ENCODE assay signal across 9 mouse cellular contexts in genomic region chr4:151718866-151719475, GRCm38 (mm10).
DNase-seq lines count a peak whose midpoint lies in the region; ATAC-seq and TF ChIP-seq lines count a peak whose summit lies in the region.
"Had no signal": no experiment of that assay in that cellular context is flagged by ENCODE, and none has a peak within 500 bp of the region (broad histone marks: within the 10 kb centered on the region; RNA-seq: fewer than 3 reads in every experiment).

No protein-coding gene starts in this region.

- peak overlapping the region; percentile 71 for H3K9ac ChIP-seq in liver, embryonic 13.5 days
- H3K9ac ChIP-seq: limb, embryonic 15.5 days had no signal

- 0 out of 2 replicates have a peak, but pooled peaks cover 3% of the 10 kb centered on the region for H3K9me3 ChIP-seq in liver, embryonic 13.5 days (replicated peaks)
- H3K9me3 ChIP-seq: limb, embryonic 15.5 days had no signal

- peak overlapping the region; percentile 63 for H3K4me2 ChIP-seq in liver, embryonic 13.5 days
- H3K4me2 ChIP-seq: limb, embryonic 15.5 days had no signal

- no peaks in the 10 kb centered on the region for H3K4me1 ChIP-seq in kidney, adult 2 months (ENCODE audit: control insufficient read depth, insufficient read depth, low read length)
- H3K4me1 ChIP-seq in liver, embryonic 13.5 days (replicated peaks) = peaks cover 57% of the 10 kb centered on the region

- H3K36me3 ChIP-seq in kidney, adult 2 months (ENCODE audit: control insufficient read depth, insufficient read depth, low read length) = no peaks in the 10 kb centered on the region
- no peaks in the 10 kb centered on the region for H3K36me3 ChIP-seq in liver, embryonic 13.5 days
- H3K36me3 ChIP-seq: limb, embryonic 15.5 days had no signal

- DNase-seq in kidney, adult 2 months = peak; percentile 30
- no peak for DNase-seq in kidney, postnatal 25 days
- peak; percentile 15 for DNase-seq in NIH3T3 (ENCODE audit: low read depth)
- peak; percentile 66 for DNase-seq in c-Kit-positive CD71-positive TER-119-positive erythroid progenitor cells, embryonic 14.5 days (ENCODE audit: low spot score)
- DNase-seq in liver, embryonic 13.5 days = no peak
- DNase-seq in urinary bladder, postnatal 25 days (ENCODE audit: low spot score) = no peak
- DNase-seq in left cerebral cortex, postnatal 25 days (ENCODE audit: low spot score in 2 of 2) = no peak
- DNase-seq: cerebellum, adult 18-20 months had no signal

- intact Hi-C loops in left cerebral cortex, postnatal 25 days (cut with DNase I) = no loop called here

- no peak overlapping the region for H3K27ac ChIP-seq in kidney, adult 2 months (ENCODE audit: insufficient read depth, low read depth, low read length)
- peak overlapping the region; percentile 95 for H3K27ac ChIP-seq in liver, embryonic 13.5 days
- H3K27ac ChIP-seq: limb, embryonic 15.5 days had no signal

- no peak for TF ChIP-seq CTCF in kidney, adult 2 months (conservative IDR thresholded peaks at IDR 0.05; ENCODE audit: insufficient read depth, insufficient read length, low read depth, low read length)

- TF ChIP-seq POLR2A in kidney, adult 2 months (IDR thresholded peaks at IDR 0.05; ENCODE audit: low read depth, low read length) = no peak

- 30% methylated on average over 21 of the region's 21 CpGs for WGBS in kidney, adult 2 months
- 37% methylated on average over 21 of the region's 21 CpGs for WGBS in liver, embryonic 13.5 days (ENCODE audit: insufficient replicate concordance)

- peak; percentile 87 for ATAC-seq in liver, embryonic 13.5 days (ENCODE audit: low read depth)

- H3K27me3 ChIP-seq in kidney, adult 2 months (replicated peaks; ENCODE audit: control insufficient read depth, insufficient read depth, low read length) = no peaks in the 10 kb centered on the region
- no peaks in the 10 kb centered on the region; the same call in 1 of the 2 replicates for H3K27me3 ChIP-seq in liver, embryonic 13.5 days
- H3K27me3 ChIP-seq: limb, embryonic 15.5 days had no signal

- no peak overlapping the region for H3K4me3 ChIP-seq in kidney, adult 2 months (ENCODE audit: insufficient read depth, low read depth, low read length)
- peak overlapping the region; percentile 36 for H3K4me3 ChIP-seq in liver, embryonic 13.5 days (replicated peaks)
- H3K4me3 ChIP-seq: limb, embryonic 15.5 days had no signal

Comparison
In these comparisons a context has a peak if more than half of its experiments do, and no peak if none do; other contexts are left out.
1. DNase-seq: peak in kidney, adult 2 months (single experiment), NIH3T3 (single experiment) and c-Kit-positive CD71-positive TER-119-positive erythroid progenitor cells, embryonic 14.5 days (single experiment); none in kidney, postnatal 25 days (0 of 2), liver, embryonic 13.5 days (single experiment), urinary bladder, postnatal 25 days (single experiment) and left cerebral cortex, postnatal 25 days (0 of 2).